Mouse (Mus musculus) small intestine, adult 2 months (tissue): ENCODE results near the gene Rpl23.

Experiments
- CTCF ChIP-seq: fragments of 200-500 bp; IDR thresholded peaks from 2 replicates; pipeline ENCODE4 v1.5.1; 2012; ENCODE audit warnings: low read depth, mild to moderate bottlenecking, control low read depth, inconsistent platforms, low read length, moderate library complexity, mixed read lengths; ENCODE audit not compliant: insufficient replicate concordance, insufficient read length; ENCODE audit errors: extremely low read depth
- POLR2A ChIP-seq: fragments of 200-500 bp; IDR thresholded peaks from 2 replicates; pipeline ENCODE4 v1.6.1; 2012; ENCODE audit warnings: low read depth, mild to moderate bottlenecking, control low read depth, inconsistent platforms, low read length, moderate library complexity

- TF ChIP-seq CTCF (no peak), POLR2A (no peak)
Observed at GRCm38 (mm10) chr11:97744063-97744717, 38.0 kb downstream of the Rpl23 start, which contains the start of gene Pip4k2b.
